Mouse (Mus musculus) heart, postnatal 0 days (tissue): ENCODE data around the gene Acvrl1.

Source experiments
- CTCF ChIP-seq: IDR thresholded peaks from 2 replicates; pipeline ENCODE4 v1.5.1; 2016; ENCODE audit warnings: antibody characterized with exemption, control low read depth, low read depth
- EP300 ChIP-seq: IDR thresholded peaks from 2 replicates; pipeline ENCODE4 v1.6.1; 2016; ENCODE audit warnings: antibody characterized with exemption, low read depth

DNA sequence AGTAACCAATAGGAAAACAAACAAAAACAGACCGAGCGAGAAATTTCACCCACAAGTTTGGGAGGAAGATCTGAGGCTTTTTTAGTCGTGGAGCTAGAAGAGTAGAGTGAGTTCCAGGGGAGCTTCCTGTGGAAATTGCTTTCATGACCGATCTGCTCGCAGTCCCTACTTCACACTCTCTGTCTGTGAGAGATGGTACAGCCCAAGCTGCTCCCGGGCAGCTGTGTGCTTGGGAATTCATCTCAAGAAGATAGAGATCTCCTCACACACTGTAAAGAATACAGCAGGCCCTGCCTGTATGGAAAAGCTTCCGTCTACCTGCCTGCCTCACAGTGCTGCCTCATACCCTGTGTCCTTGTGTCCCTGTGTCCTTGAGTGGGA, 63.9 kb downstream of the Acvrl1 start:
- no peak for TF ChIP-seq EP300
- TF ChIP-seq CTCF = no peak
